Mouse (Mus musculus) limb, embryonic 15.5 days (tissue): ENCODE results near the gene Cd209a. TPM values are rescaled to one million over a fixed set of nuclear protein-coding genes. Genes with fewer than 3 reads are reported as not detected.

ENCODE experiments used
- ATAC-seq: fragments of 200-750 bp; cut with Nextera tagmentation; 2 replicates; pipeline ENCODE4 v1.8.0; 2017; ENCODE audit warnings: low read depth, moderate TSS enrichment; ENCODE audit not compliant: insufficient number of reproducible peaks, low FRiP score, low TSS enrichment
- H3K27ac ChIP-seq: fragments of 300-500 bp; sonication (generic); 2 replicates; pipeline ENCODE4 v1.5.1; 2015; ENCODE audit warnings: moderate library complexity, mild to moderate bottlenecking, inconsistent platforms
- H3K27me3 ChIP-seq: fragments of 300-500 bp; sonication (generic); 2 replicates; pipeline ENCODE4 v1.6.1; 2015; ENCODE audit warnings: inconsistent platforms
- H3K36me3 ChIP-seq: fragments of 300-500 bp; sonication (generic); 2 replicates; pipeline ENCODE4 v1.6.1; 2015; ENCODE audit warnings: inconsistent platforms
- H3K4me1 ChIP-seq: fragments of 300-500 bp; sonication (generic); 2 replicates; pipeline ENCODE4 v1.6.1; 2015; ENCODE audit warnings: inconsistent platforms
- H3K4me2 ChIP-seq: fragments of 300-500 bp; sonication (generic); 2 replicates; pipeline ENCODE4 v1.6.1; 2015; ENCODE audit warnings: mild to moderate bottlenecking, inconsistent platforms
- H3K4me3 ChIP-seq: fragments of 300-500 bp; sonication (generic); 2 replicates; pipeline ENCODE4 v1.5.1; 2015; ENCODE audit warnings: mild to moderate bottlenecking, inconsistent platforms
- H3K9ac ChIP-seq: fragments of 300-500 bp; sonication (generic); 2 replicates; pipeline ENCODE4 v1.6.1; 2015; ENCODE audit warnings: inconsistent platforms
- H3K9me3 ChIP-seq: fragments of 300-500 bp; sonication (generic); 2 replicates; pipeline ENCODE4 v1.6.1; 2016; ENCODE audit warnings: inconsistent platforms
- WGBS: fragments of 180-500 bp; shearing (Covaris S2); methylation state at CpG from one replicate; pipeline ENCODE4 v1.1.7; 2015; 5-methylcytosine and 5-hydroxymethylcytosine counted together
- microRNA-seq: library from miRNA; unstranded; fragments of <30 nt; microRNA quantifications from one replicate; pipeline ENCODE4, GENCODE M21; 2016
- polyA plus RNA-seq: library from polyadenylated mRNA; unstranded; fragments of >200 nt; fragmentation: Nextera tagmentation; extraction: Ambion mirVana; gene quantifications from 2 replicates; pipeline ENCODE4 v1.2.1, GENCODE M21; 2015

Cd209a gene
- polyA plus RNA-seq, 1 experiment from 2014 or later: 0.52 TPM

DNA sequence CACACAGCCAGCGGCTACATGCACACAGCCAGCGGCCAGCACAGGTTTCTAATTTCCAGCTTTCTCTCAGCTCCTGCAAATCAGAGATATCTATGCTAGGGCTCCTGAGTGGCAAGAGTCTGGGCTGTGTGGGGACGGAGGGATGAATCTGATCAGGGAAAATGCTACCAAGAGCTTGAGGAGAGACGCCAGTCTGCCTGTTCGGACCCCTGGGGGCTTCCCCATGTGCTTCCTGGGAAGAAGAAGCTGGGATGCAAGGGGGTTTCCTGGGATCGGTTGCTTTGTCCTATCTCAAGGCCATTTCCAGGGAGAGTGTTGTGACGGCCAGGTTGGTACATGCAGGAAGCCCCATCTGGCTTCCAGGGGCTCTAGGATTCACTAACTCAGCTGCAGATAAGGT lies 41.2 kb downstream of the Cd209a start:
- H3K4me2 ChIP-seq: no peak overlapping the region
- 69% methylated on average over 7 of the region's 7 CpGs for WGBS
- no peak overlapping the region for H3K27ac ChIP-seq
- ATAC-seq: no peak
- no peaks in the 10 kb centered on the region for H3K9me3 ChIP-seq
- no peaks in the 10 kb centered on the region for H3K27me3 ChIP-seq
- H3K9ac ChIP-seq: no peak overlapping the region
- no peaks in the 10 kb centered on the region for H3K36me3 ChIP-seq
- H3K4me1 ChIP-seq: no peaks in the 10 kb centered on the region
- H3K4me3 ChIP-seq: no peak overlapping the region

DNA sequence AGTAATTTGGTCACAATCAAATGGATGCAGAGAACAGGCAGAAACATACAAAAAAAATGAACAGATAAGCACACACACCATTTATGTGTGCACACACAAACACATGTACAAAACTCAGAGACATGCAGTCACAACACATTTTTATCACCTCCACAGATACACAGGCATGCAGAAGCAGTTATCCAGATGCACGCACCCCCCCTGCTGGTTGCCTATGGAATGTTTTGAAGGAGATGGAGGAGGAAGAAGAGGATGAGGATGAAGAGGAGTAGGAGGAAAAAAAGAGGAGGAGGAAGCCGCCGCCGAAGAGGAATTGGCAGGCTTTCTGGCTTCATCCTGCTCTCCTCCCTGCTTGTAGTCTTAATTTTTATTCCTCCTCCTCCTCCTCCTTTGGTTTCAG lies 43.1 kb downstream of the Cd209a start:
- no peak for ATAC-seq
- H3K27ac ChIP-seq: no peak overlapping the region
- H3K36me3 ChIP-seq: no peaks in the 10 kb centered on the region
- no peak overlapping the region for H3K4me3 ChIP-seq
- H3K4me1 ChIP-seq: no peaks in the 10 kb centered on the region
- no peak overlapping the region for H3K4me2 ChIP-seq
- H3K27me3 ChIP-seq: no peaks in the 10 kb centered on the region
- WGBS: 67% methylated on average over 4 of the region's 4 CpGs
- no peaks in the 10 kb centered on the region for H3K9me3 ChIP-seq
- H3K9ac ChIP-seq: no peak overlapping the region

DNA sequence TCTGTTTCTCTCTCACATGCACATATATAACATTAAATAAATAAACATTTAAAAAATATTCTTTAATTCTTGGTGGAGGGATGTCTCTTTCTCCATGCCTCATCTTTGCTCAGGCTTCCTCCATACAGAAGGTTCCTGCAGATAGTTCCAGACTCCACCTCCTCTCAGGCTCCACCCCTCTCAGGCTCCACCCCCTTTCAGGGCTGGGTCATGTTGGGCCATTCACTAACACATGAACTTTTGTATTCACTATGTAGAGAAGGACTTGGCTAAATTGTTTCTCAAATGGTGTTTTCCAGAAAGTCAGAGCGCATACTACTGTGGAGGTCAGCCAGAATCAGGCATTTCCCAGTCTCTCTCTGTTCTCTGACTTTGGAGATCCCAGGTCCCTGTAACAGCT lies 47.3 kb downstream of the Cd209a start:
- Histone ChIP-seq H3K4me3 (no peak overlapping the region), H3K27ac (no peak overlapping the region), H3K27me3 (no peaks in the 10 kb centered on the region), H3K4me2 (no peak overlapping the region), H3K4me1 (no peaks in the 10 kb centered on the region), H3K9ac (no peak overlapping the region), H3K36me3 (no peaks in the 10 kb centered on the region), H3K9me3 (no peaks in the 10 kb centered on the region)
- WGBS: 93% methylated on average over 1 of the region's 1 CpGs
- ATAC-seq: no peak

DNA sequence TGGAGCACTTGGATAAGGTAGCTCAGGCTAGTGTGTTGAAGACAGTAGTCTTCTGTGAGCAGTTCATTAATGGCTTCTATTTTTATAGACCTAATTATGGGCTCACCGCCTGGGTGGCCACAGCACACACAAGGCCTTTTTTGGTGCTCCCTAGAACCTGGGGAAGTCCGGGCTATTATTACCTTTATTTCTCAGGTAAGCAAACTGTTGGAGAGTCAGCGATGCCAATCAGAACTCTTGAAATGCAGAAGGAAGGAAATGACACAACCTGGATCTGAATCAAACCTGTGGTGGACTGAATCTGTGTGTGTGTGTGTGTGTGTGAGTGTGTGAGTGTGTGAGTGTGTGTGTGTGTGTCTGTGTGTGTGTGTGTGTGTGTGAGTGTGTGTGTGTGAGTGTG lies 54.7 kb downstream of the Cd209a start, which contains the start of gene Fcer2a:
TSS of gene Fcer2a (minus strand) at position 55 of the 400 bp plus-strand sequence.
- H3K9me3 ChIP-seq: no peaks in the 10 kb centered on the region
- no peaks in the 10 kb centered on the region for H3K4me1 ChIP-seq
- no peak within 1 kb of the TSS for H3K4me2 ChIP-seq
- no peaks in the 10 kb centered on the region for H3K27me3 ChIP-seq
- H3K27ac ChIP-seq: no peak within 1 kb of the TSS
- H3K4me3 ChIP-seq: no peak within 1 kb of the TSS
- ATAC-seq: no peak
- H3K9ac ChIP-seq: no peak within 1 kb of the TSS
- H3K36me3 ChIP-seq: no peaks in the 10 kb centered on the region
- WGBS: 63% methylated on average over 3 of the region's 3 CpGs

Small RNAs within 50 kb of the gene (microRNA-seq; reads per million reads assigned to microRNA genes)
- gene Gm24934: not detected

Other genes starting within 250 kb of the Cd209a start
- gene Mcoln1, start 248.5 kb downstream of the Cd209a start, polyA plus RNA-seq: 50.8 and 53.3 TPM in 2 replicates
- gene Pnpla6, start 233.6 kb downstream of the Cd209a start, polyA plus RNA-seq: 21.8 and 23.5 TPM in 2 replicates
- gene C330021F23Rik, start 181.0 kb downstream of the Cd209a start, polyA plus RNA-seq: 0.26 and 0.47 TPM in 2 replicates
- 11.4 and 11.6 TPM in 2 replicates for gene Camsap3, start 161.7 kb downstream of the Cd209a start, polyA plus RNA-seq
- 50.1 and 52.3 TPM in 2 replicates for gene Xab2, start 127.7 kb downstream of the Cd209a start, polyA plus RNA-seq
- 94.9 and 112 TPM in 2 replicates for gene Pet100, start 127.4 kb downstream of the Cd209a start, polyA plus RNA-seq
- 0.12 TPM in 1 of 2 replicates, not detected in the other for gene Pcp2, start 123.4 kb downstream of the Cd209a start, polyA plus RNA-seq
- 42.5 and 43.0 TPM in 2 replicates for gene Stxbp2, start 118.0 kb downstream of the Cd209a start, polyA plus RNA-seq
- gene Retn, start 93.2 kb downstream of the Cd209a start, polyA plus RNA-seq: not detected in 2 replicates
- 0.51 and 1.1 TPM in 2 replicates for gene Mcemp1, start 83.2 kb downstream of the Cd209a start, polyA plus RNA-seq
- gene Fcor, start 76.6 kb downstream of the Cd209a start, polyA plus RNA-seq: 7.6 and 9.9 TPM in 2 replicates
- 37.7 and 39.0 TPM in 2 replicates for gene Trappc5, start 72.7 kb downstream of the Cd209a start, polyA plus RNA-seq
- gene Fcer2a, start 54.8 kb downstream of the Cd209a start, polyA plus RNA-seq: 0.17 and 0.33 TPM in 2 replicates
- gene Clec4g, start 28.3 kb downstream of the Cd209a start, polyA plus RNA-seq: not detected in 2 replicates
- gene Cd209e, start 105.3 kb upstream of the Cd209a start, polyA plus RNA-seq: not detected in 2 replicates
- gene Cd209d, start 129.6 kb upstream of the Cd209a start, polyA plus RNA-seq: not detected in 2 replicates
- not detected in 2 replicates for gene Cd209b, start 177.9 kb upstream of the Cd209a start, polyA plus RNA-seq
- 0.27 and 0.36 TPM in 2 replicates for gene Cd209c, start 205.8 kb upstream of the Cd209a start, polyA plus RNA-seq